Mouse (Mus musculus) liver, embryonic 14.5 days (tissue): ENCODE measurements at regions not wholly inside any gene's neighbourhood (a gene's known extent, or its start where the extent isn't known, plus 50 kb on each side); places are given as distances from the start of the nearest gene placed in this dataset.

ENCODE experiments used
- CTCF ChIP-seq: IDR thresholded peaks from 2 replicates; pipeline ENCODE4 v1.5.1; 2016; ENCODE audit warnings: antibody characterized with exemption, low read depth, control low read depth
- EP300 ChIP-seq: IDR thresholded peaks from 2 replicates; pipeline ENCODE4 v1.6.1; 2016; ENCODE audit warnings: antibody characterized with exemption, low read depth

- no peak for TF ChIP-seq CTCF
- TF ChIP-seq EP300 = no peak
Measured at GRCm38 (mm10) chr7:82119866-82120265, 53.8 kb upstream of the Sh3gl3 start.
